Mouse (Mus musculus) frontal cortex, adult 2 months (tissue): ENCODE measurements around the gene Hnrnpul2. TPM values are rescaled to one million over a fixed set of nuclear protein-coding genes. Genes with fewer than 3 reads are reported as not detected.
A peak's percentile ranks its signal among the peaks of the same experiment; 100 is the strongest.
"Not testable (repeated sequence)": the region's sequence is repeated elsewhere in the genome, so short reads cannot be mapped to it uniquely, and the experiment has no call there.

Source experiments
- DNase-seq, 2 experiments: peaks; one replicate each; pipeline ENCODE4 v3.0.0; 2022; ENCODE audit warnings: low spot score in 1 of 2; ENCODE audit errors: extremely low spot score in 1 of 2
- polyA plus RNA-seq: library from polyadenylated mRNA; depleted of rRNA; stranded (reverse); fragments of >200 nt; gene quantifications from 2 replicates; pipeline ENCODE4 v1.2.3, GENCODE M21; 2012

The Hnrnpul2 gene
- polyA plus RNA-seq, 1 experiment, result 96.8 TPM

GRCm38 (mm10) chr19:8817001-8817400 is 2.8 kb upstream of the Hnrnpul2 start:
- no peak for DNase-seq

- DNase-seq, result no peak
These were observed 1.5 kb upstream of the Hnrnpul2 start for GRCm38 (mm10) chr19:8818301-8818798.

GRCm38 (mm10) chr19:8818801-8819595 is 812 bp upstream of the Hnrnpul2 start, which contains the start of gene Ttc9c:
Gene Ttc9c, minus strand, starts transcription at chr19:8819333.
- DNase-seq, result peak; percentile 98 to 99

- no peak for DNase-seq
These were observed 680 bp downstream of the Hnrnpul2 start for GRCm38 (mm10) chr19:8820424-8820956.

- DNase-seq, result no peak
These were observed 1.3 kb downstream of the Hnrnpul2 start for GRCm38 (mm10) chr19:8821146-8821545.

- no peak for DNase-seq
These were observed 2.9 kb downstream of the Hnrnpul2 start for GRCm38 (mm10) chr19:8822696-8823095.

- DNase-seq, result no peak
These were observed 9.8 kb downstream of the Hnrnpul2 start, which contains the start of gene AC129217.1 for GRCm38 (mm10) chr19:8829660-8830059. Gene AC129217.1, plus strand, starts transcription at chr19:8829773.

- DNase-seq, result no peak
These were observed 10.9 kb downstream of the Hnrnpul2 start for GRCm38 (mm10) chr19:8830664-8831063.

GRCm38 (mm10) chr19:8831262-8831661 is 11.5 kb downstream of the Hnrnpul2 start:
- no peak for DNase-seq

GRCm38 (mm10) chr19:8832971-8833370 is 13.2 kb downstream of the Hnrnpul2 start:
- DNase-seq, result no peak

GRCm38 (mm10) chr19:8836327-8836726 is 16.5 kb downstream of the Hnrnpul2 start:
- not testable (repeated sequence) for DNase-seq

GRCm38 (mm10) chr19:8837251-8837791 is 17.5 kb downstream of the Hnrnpul2 start, which contains the start of gene Bscl2:
Gene Bscl2, plus strand, starts transcription at chr19:8837467.
- DNase-seq, result peak; percentile 76 to 87

GRCm38 (mm10) chr19:8838041-8838730 is 18.4 kb downstream of the Hnrnpul2 start:
- DNase-seq, result no peak

GRCm38 (mm10) chr19:8839103-8839907 is 19.5 kb downstream of the Hnrnpul2 start, which contains the start of gene Gng3:
Gene Gng3, minus strand, starts transcription at chr19:8839194.
- peak; percentile 89 to 90 for DNase-seq

- DNase-seq, result peak in 1 of 2 experiments; percentile 78
These were observed 20.3 kb downstream of the Hnrnpul2 start for GRCm38 (mm10) chr19:8839908-8840791.

GRCm38 (mm10) chr19:8841012-8841411 is 21.2 kb downstream of the Hnrnpul2 start:
- no peak for DNase-seq

- DNase-seq, result no peak
These were observed 23.2 kb downstream of the Hnrnpul2 start for GRCm38 (mm10) chr19:8842961-8843360.

GRCm38 (mm10) chr19:8844371-8845129 is 24.7 kb downstream of the Hnrnpul2 start:
- DNase-seq, result peak in 1 of 2 experiments; percentile 91
